Mouse (Mus musculus): ENCODE results near the gene Cers4.
A peak's percentile ranks its signal among the peaks of the same experiment; 100 is the strongest.

Cers4 gene

DNA sequence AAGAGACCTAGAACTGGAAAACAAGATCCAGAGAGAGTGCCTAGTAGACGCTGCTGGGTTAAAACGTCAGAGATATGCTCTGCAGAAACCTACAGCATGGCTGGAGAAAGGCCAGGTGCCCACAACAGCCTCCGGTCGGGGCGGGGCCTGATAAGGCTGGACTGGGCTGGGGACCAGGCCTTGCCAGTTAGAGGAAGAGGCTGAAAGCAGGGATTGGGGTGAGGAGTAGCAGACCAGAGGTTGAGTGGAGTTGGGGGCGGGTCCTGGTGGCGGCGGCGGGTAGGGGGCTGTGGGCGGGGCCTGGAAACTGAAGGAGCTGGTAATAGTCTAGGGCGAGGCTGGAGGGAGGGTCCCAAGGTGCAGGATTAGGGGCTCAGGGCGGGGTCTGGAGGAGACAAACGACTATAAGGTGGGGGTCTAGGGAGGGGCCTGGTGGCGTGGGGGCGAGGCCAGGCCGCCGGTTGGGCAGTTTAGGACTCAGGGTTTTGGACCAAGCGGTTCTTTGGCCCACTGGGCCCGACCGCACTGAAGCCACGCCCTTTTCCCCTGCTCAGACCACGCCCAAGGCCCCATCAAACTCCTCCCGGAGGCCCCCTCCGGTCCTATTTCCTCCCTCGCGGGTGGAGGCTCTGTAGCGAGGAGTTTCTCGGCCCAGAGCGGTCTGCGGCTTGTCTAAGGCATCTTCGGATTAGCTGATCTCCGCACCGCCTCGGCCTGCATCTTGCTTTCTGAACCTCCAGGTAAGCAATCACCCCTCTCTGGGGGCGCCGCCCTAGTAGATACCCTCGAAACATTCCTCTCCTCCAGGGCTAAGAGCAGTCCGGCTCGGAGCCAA lies at the start of gene Cers4:
Gene Cers4 (plus strand): TSS at position 176 of the 835 bp plus-strand sequence.
- peak; percentile 85 to 88 for DNase-seq

DNA sequence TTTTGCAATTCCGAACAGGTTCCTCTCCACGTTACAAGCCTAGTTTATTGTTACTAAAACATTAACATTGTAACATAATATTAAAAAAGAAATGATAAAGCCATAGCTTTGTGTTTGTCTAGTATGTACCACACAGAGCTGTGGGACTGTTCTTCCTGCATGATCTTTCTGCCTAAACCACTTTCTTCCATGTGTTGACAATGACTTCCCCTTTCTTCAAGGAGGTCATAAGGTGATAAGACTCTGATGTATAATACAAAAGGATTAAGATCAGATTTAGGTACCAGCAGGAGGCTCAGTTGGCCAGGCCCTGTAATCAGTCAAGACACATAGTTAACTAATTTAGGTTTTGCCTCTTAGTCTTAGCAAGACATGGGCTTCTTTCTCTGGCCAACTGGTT lies 34.7 kb upstream of the Cers4 start:
- DNase-seq, result no peak

DNA sequence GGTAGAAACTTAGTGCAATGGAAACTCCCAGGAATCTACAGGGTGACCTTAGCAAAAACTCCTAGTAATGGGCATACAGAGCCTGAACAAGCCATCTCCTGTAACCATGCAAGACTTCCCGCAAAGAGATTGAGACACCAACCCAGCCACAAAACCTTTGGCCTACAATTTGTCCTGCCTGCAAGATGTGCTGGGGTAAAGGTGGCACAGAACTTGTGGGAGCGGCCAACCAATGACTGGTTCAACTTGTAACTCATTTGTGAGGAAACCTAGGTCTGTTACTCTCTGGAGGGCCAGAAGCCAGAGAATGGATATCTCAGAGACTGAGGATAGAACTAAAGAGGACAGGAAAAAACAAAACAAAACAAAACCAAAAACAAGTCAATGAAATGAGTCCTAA lies 29.8 kb upstream of the Cers4 start:
- DNase-seq, result no peak

DNA sequence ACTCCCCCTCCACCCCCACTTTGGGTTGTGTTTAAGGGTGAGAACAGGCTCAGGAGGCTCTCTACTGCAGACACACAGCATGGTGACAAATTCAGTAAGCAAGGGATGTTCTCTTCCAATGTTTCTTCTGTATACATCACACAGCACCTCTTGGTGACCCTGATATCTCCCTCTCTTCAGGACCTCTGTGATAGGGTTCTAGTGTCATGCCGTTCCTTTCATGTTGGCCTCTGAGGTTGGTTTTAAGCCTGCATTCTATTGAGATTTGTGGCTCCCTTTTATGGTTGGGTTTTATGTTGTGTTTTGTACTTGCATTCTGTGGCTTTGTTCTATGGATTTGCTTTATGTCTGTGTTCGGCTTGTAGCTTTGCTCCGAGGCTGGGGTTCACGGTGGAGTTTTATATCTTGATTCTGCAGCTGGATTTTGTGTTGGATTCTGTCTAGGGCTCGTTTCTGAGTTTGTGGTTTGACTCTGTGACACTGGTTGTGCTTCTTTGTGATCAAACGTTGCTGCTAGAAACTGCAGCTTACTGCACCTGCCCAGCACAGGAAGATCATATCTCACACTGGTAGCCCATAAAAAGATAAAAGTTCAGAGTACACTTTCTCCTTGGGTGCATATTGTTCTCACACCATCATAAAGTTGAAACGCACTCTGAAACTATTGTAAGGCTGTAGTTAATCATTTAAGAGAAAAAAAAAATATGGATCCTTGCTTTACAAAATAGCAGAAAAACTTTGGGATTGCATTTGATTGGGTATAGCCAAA lies 18.2 kb upstream of the Cers4 start:
- DNase-seq, result no peak

DNA sequence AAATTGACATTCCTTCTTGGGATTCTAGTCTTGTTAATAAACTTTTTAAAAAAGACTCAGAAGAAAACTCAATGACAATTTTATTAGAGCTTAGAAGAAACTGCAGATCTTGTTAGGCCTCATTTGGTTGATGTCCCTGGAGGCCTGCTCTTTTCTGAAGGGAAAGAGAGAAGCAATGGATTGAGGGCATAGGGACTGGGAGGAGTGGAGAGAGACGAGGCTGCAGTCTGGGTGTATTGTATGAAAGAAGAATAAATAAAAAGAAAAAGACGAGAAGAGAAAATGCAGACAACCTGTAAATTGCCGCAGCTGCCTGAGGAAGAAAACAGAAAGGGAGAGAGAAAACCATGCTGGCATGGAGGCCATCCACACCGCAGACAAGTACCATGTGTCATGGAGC lies 11.7 kb upstream of the Cers4 start:
- DNase-seq, result no peak

DNA sequence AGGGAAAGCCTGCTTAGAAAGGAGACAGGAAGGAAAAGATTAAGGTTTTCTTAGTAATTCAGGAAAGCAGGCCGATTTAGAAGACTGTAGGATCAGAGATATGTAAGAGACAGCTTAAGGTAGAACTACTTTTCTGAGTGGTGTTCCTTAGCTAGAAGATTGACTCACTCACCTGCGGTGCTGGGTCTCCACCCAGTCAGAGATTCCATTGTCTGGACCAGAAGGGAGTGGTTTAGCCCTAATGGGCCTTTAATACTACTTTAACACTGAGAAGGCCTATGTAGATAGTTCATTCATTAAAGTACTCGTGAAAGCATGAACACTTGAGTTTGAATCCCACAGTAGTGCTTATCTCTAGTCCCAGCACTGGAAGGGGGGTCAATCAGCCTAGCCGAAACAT lies 11.2 kb upstream of the Cers4 start:
- no peak for DNase-seq

DNA sequence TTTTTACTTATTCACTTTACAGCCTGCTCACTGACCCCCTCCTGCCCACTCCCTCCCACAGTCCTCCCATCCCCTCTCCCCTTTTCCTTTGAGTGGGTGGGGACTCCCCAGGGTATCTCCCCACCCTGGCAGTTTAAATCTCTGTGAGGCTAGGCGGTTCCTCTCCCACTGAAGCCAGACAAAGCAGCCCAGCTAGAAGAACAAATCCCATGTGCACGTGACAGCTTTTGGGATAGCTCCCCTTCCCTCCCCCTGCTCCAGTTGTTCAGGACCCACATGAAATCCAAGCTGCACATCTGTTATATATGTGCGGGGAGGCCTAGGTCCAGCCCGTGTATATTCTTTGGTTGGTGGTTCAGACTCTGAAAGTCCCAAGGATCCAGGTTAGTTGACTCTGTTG lies 10.3 kb upstream of the Cers4 start:
- no peak for DNase-seq

DNA sequence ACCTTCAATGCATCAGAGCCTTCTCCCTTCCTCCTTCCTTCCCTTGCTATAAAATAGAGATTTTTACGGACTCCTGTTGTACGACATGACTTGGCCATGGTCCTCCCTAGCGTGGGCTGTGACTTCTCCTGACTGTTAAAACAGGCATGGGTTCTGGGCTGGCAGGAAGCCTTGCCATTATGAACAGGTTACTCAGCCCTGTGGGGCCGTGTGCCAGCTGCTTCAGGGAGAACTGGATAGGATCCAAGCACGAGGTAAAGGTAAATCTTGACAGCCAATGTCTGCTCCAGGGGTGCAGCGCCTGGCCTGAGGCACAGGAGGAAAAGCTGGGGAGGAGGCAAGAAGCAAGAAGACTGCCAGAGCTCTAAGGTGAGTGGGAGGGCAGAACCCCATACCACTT lies 9.5 kb upstream of the Cers4 start:
- DNase-seq, result peak; percentile 47 to 52

DNA sequence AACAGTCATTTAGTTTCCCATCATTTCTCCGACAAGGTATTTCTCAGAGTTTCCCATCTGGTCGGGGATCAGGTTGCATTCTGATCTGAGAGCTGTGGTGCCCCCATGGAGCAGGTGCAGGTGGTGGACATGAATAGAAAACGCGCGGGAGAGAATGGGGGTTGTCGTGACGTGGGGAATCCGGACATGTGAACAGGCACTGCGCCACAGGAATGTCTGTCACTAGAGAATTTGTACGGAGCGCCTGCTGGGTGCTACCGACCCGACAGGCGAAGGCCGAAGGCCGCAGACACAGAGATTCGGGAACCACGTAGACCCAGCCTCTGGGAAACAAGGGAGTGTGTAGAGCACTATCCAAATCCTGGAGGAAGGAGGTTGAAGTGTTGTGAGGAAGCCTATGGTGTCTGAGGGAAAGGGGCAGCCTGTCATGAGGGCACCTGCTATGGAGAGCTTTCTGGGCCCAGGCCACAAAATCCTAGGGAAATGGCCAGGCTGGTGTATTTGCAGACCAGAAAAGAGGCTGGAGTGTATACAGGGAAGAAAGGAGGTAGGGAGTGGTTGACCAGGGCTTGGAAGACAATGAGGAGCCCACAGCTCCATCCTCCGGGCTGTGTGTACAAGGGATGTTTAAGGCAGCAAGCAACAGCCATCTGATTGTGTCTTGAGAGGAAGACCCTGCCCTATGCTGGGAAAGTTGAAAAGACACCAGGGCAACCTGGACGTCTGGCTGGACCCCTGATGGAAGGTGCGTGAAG lies 1.0 kb downstream of the Cers4 start:
- DNase-seq, result peak; percentile 28 to 66

DNA sequence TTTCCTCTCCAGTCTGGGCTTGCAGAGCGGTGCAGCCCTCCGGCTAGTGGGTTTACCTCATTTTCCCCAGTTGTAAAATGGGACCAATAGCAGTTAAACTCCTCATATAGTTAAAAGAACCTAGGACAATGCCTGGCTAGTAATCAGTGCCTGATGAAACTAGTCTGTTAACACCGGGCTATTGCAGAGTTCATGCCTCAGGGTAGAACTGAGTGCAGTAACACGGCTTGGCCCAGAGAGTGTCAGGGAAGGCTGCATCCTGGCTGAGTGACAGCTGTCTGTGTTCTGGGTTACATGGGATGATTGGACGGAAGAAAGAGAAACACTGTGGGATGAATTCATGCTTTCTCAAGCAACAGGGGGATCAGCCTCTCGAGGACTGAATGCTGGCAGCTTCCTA lies 3.1 kb downstream of the Cers4 start:
- DNase-seq, result no peak

DNA sequence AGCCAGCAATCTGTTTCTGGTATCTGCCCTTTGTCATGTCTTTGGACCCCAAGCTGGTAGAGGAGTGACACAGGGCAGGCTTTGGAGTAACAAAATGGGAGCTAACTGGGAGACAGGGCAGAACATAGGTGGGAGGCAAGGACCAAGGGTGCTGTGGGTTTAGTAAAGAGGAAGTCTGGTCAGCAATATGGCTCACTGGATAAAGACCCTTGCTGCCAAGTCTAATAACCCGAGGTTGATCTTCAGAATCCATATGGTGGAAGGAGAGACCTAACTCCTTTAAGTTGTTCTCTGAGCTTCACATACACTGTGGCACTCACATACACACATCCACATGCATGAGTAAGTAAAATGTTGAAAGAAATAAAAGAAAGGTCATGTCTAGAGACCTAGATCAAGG lies 4.8 kb downstream of the Cers4 start:
- no peak for DNase-seq

DNA sequence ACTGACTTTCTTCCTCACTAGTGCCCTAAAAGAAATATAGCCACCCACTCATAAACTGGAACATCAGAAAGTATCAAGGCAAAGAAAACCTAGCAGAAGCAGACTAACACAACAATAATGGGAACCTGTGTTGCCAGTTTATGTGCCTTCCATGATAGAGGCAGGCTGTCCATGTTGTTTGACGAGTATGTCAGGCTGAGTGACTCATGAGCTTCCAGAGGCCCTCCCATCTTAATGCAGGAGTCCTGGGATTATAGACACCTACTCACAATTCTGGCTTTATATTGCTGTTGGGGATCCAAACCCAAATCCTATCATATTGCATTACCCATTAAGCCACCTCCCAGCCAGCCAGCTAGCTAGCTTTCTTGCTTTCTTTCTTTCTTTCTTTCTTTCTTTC lies 12.5 kb downstream of the Cers4 start:
- no peak for DNase-seq

DNA sequence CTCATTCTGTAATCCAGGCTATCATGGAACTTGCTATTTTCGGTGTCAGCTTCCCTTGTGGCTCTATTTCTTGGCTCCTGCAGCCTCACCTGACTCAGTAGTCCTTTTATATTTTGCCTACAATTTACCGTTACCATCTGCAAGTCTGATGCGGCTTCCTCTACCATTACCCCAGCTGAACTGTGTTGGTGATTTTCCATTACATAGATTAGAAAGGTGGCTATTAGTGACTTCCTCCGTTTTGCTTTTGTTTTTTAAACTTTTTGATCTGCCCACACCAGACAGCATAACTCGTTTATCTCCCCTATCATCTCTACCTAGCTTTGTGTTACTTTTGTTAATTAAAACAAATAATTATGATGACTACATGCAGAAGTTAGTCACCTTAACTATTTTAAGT lies 14.7 kb downstream of the Cers4 start:
- no peak for DNase-seq

DNA sequence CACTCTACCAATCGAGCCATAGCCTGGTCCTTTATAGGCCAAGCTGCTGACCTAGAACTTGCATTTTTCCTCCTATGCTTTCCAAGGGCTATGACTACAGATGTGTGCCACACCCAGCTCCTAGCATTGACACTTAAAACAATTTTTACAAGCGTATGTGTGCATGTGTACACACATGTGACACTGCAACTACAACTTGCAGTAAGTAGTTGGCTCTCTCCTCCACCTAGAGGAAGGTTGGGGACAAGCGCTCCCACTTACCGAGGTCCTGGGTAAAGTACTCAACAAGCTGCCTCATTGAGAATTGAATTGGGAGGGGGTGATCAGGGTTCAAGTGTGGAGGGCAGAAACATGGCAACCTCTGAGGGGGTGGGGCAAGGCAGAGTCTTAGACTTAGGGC lies 18.0 kb downstream of the Cers4 start:
- DNase-seq, result no peak

DNA sequence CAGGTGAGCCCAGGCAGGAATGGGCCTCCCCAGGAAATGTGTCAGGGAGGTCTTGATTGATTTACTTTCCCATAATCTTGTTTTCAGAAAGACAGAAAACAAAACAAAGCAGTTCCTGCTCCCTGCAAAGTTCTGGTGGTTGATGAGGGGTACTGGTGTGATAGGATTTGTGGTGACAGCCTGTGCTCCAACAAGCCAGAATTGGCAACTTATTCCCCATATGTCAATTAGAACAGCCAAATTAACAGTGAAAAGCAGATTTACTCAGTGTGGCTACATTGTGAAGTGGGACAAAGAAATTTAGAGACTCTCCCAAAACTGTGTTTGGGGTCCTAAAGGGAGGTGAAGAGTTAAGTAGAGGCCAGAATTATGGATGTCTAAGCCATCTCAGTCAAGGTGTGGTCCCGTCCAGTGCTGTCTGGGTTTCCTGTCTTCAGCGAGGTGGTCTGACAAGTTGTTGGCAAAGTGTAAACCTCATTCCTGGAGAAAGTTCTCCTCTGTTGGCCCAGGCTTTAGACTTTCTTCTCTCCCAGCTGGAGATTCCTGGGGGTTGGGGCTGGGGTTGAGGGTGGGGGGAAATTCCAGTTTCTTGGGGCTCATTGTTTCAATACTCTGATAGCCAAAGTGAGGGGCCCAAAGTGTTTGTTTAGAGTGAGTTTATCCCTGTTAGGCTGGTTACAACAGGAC lies 18.7 kb downstream of the Cers4 start:
- no peak for DNase-seq

DNA sequence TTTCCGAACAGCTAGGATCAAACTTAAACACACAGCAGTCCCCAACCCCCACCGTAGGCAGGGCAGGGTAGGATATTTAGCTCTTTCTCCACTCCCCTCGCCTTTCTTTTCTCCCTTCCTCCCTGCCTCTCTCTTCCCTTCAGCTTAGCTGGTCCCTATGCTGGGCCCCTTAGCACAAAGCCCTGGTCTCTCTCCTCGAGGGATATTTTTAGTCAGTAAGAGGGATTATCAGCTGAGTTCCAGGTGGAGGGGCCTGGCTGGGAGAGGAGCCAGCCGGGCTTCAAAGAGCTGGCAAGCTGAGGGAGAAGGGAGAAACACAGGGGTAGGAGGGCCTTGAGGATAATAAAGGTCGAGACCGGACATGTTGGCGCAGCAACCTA lies 19.3 kb downstream of the Cers4 start:
- no peak for DNase-seq

DNA sequence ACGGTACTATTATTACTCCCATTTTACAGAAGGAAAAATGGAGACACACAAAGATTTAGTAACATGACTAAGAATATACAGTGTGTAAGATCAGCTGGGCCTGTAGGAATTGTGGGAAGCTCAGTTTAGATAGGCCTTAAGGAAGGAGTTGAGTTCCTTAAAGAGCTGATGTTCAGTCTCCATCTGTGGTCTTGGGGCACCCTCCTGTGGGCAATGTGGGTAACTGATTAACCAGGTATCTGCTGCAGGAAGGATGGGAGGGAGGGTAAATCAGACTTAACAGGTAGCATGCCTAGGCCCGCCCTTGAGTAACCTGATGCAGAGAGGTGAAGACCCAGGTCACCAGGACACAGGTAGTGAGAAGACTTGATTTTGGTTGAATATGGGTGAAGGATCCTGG lies 23.3 kb downstream of the Cers4 start:
- peak; percentile 44 to 66 for DNase-seq

DNA sequence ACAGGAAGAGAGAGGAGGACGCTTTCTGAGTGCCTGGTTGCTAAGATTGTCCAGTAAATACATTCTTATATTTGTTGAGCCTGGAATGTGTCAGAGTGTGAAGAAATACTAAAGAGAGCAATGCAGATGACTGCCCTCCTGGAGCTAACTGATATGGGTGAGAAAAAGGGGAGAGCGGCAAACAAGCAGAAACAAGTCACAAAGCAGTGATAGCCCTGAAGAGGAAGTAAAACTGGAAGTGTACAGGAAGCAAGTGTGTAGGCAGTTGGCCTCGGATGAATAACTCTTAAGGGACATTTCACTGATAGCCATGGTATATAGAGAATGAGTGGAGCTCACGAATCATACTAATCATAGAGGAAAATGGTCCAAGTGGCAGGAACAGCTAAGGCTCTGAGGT lies 28.6 kb downstream of the Cers4 start:
- DNase-seq, result no peak

DNA sequence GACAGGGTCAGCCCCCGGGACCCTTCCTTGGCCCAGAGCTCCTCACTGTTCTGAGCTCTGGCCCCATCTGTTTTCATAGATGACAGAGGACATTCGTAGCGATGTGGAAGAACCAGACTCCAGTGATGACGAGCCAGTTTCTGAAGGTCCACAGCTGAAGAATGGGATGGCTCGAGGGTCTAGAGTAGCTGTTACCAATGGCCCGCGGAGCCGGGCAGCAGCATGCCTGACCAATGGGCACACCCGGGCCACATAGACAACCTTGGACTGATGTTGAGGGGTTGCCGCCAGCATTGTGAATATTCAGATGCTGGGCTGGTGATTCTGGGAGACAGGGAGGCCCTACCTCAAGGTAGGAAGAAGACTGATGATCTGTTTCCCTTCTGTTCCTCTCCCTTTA lies 30.7 kb downstream of the Cers4 start:
- no peak for DNase-seq
